Mouse (Mus musculus): ENCODE measurements at regions not wholly inside any gene's neighbourhood (a gene's known extent, or its start where the extent isn't known, plus 50 kb on each side); places are given as distances from the start of the nearest gene placed in this dataset.

DNA sequence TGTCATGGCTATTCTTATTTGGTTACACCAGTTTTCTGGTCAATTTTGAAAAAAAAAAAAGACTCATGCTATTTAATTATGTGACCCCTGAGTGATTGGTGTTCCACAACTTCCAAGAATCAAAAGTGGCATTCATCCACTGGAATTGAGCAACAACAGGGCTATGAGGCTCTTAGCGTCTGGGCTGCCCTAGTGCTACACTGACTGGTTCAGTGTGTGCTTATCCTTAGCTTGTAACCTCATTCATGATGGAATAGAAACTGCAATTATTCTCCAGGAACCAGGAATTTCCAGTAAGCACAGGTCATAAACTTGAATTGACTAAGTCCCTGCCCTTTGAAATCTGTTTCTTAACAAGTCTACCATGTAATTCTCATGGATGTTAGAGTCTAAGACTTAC is 428.9 kb downstream of the Isl1 start:
- TF ChIP-seq CTCF (IDR thresholded peaks at IDR 0.05; ENCODE audit: borderline replicate concordance, extremely low read depth, insufficient read depth, insufficient read length), result no peak
- TF ChIP-seq POLR2A (IDR thresholded peaks at IDR 0.05; ENCODE audit: borderline replicate concordance, extremely low read depth, insufficient read depth, insufficient read length, poor library complexity, severe bottlenecking), result no peak

Measured in brain, embryonic 14.5 days (tissue).